Mouse (Mus musculus) heart, postnatal 0 days (tissue): Measurements from ENCODE around the gene Srebf2.

Experiments used
- CTCF ChIP-seq: IDR thresholded peaks from 2 replicates; pipeline ENCODE4 v1.5.1; 2016; ENCODE audit warnings: antibody characterized with exemption, control low read depth, low read depth
- EP300 ChIP-seq: IDR thresholded peaks from 2 replicates; pipeline ENCODE4 v1.6.1; 2016; ENCODE audit warnings: antibody characterized with exemption, low read depth

DNA sequence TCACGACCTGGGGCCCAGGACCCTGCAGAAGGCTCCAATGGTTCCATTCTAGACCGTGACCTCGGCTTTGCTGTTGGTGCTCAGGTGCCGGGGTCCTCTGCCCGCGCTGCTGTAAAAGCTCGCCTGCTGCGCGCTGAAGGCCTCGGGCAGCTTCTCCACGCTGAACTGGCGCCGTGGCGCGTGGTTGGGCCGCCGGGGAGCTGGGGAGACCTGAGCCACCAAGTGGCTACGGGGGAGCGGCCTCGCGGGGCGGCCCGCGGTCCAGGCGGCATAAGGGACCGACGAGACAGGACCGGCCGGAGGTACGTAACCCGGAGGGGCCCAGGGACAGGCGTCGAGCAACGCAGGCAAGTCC lies 60.1 kb downstream of the Srebf2 start:
- TF ChIP-seq CTCF (no peak), EP300 (no peak)
